Mouse (Mus musculus): ENCODE measurements around the gene Arsk. TPM values are rescaled to one million over a fixed set of nuclear protein-coding genes. Genes with fewer than 3 reads are reported as not detected.
A peak's percentile ranks its signal among the peaks of the same experiment; 100 is the strongest.

Gene Arsk
- polyA plus RNA-seq, 1 experiment from 2014 or later: 4.4 TPM

DNA sequence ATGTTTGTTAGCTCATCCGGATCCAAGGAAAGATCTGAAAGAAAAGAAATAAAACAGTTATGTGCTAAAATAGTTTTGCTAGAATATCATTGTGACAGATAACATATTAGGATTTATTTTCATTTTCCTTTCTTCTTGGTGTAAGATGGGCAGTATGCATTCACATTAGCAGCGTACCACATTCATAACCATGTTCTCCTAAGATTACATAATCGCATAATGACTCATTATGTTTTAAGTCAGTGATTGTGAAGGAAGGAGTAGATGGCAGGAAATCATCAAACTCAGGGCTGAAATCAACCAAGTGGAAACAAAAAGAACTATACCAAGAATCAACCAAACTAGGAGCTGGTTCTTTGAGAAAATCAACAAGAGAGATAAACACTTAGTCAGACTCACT is 35.9 kb downstream of the Arsk start:
- no peak overlapping the region for H3K4me2 ChIP-seq (replicated peaks)
- ATAC-seq (replicated peaks): no peak
- no peaks in the 10 kb centered on the region for H3K9me3 ChIP-seq
- no peak overlapping the region for H3K4me3 ChIP-seq
- WGBS: 96% methylated on average over 3 of the region's 3 CpGs
- peaks cover 6% of the 10 kb centered on the region; the same call in 1 of the 2 replicates for H3K27me3 ChIP-seq
- no peak overlapping the region for H3K27ac ChIP-seq (replicated peaks)
- H3K36me3 ChIP-seq: no peaks in the 10 kb centered on the region
- no peaks in the 10 kb centered on the region for H3K4me1 ChIP-seq
- H3K9ac ChIP-seq (replicated peaks): no peak overlapping the region

- H3K27ac ChIP-seq (replicated peaks): no peak overlapping the region
- no peak overlapping the region for H3K4me2 ChIP-seq (replicated peaks)
- H3K9me3 ChIP-seq: no peaks in the 10 kb centered on the region
- H3K9ac ChIP-seq (replicated peaks): no peak overlapping the region
- H3K4me1 ChIP-seq: no peaks in the 10 kb centered on the region
- no peak for ATAC-seq (replicated peaks)
- WGBS: 81% methylated on average over 3 of the region's 3 CpGs
- H3K4me3 ChIP-seq: no peak overlapping the region
- no peaks in the 10 kb centered on the region for H3K36me3 ChIP-seq
- peaks cover 6% of the 10 kb centered on the region; the same call in 1 of the 2 replicates for H3K27me3 ChIP-seq
Measured at GRCm38 (mm10) chr13:76062126-76062525, 36.3 kb downstream of the Arsk start.

DNA sequence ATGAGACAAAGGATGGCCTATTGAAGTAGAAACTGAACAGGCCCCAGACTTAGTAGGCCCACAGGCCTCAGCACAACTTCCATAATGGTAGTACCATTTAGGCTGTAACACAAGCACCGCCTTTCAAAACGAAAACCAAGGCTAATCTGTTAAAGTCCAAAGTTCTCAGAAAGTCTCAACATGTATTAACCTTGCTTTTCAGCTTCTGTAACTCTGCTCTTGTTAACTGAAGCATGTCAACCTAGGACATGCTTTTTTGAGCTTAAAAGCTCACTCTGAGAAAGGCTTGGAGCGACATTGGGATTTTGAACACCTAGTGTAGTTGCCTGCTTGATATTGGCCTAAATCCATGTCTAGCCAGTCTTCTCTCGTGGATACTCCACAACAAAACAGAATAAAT is 38.9 kb downstream of the Arsk start:
- 90% methylated on average over 4 of the region's 4 CpGs for WGBS
- no peak overlapping the region for H3K27ac ChIP-seq (replicated peaks)
- no peaks in the 10 kb centered on the region for H3K9me3 ChIP-seq
- H3K36me3 ChIP-seq: no peaks in the 10 kb centered on the region
- no peak for ATAC-seq (replicated peaks)
- no peak overlapping the region for H3K9ac ChIP-seq (replicated peaks)
- H3K4me2 ChIP-seq (replicated peaks): no peak overlapping the region
- peaks cover 20% of the 10 kb centered on the region for H3K4me1 ChIP-seq
- H3K4me3 ChIP-seq: no peak overlapping the region
- H3K27me3 ChIP-seq: peaks cover 18% of the 10 kb centered on the region; the same call in 1 of the 2 replicates

GRCm38 (mm10) chr13:76057267-76058069 is 41.0 kb downstream of the Arsk start:
- H3K4me2 ChIP-seq (replicated peaks): no peak overlapping the region
- WGBS: 69% methylated on average over 10 of the region's 10 CpGs
- H3K27me3 ChIP-seq: peaks cover 27% of the 10 kb centered on the region; the same call in 1 of the 2 replicates
- no peak overlapping the region for H3K27ac ChIP-seq (replicated peaks)
- H3K4me3 ChIP-seq: no peak overlapping the region
- peaks cover 20% of the 10 kb centered on the region for H3K4me1 ChIP-seq
- no peaks in the 10 kb centered on the region for H3K36me3 ChIP-seq
- no peak for ATAC-seq (replicated peaks)
- H3K9me3 ChIP-seq: no peaks in the 10 kb centered on the region
- no peak overlapping the region for H3K9ac ChIP-seq (replicated peaks)

GRCm38 (mm10) chr13:76056896-76057266 is 41.6 kb downstream of the Arsk start, which contains the start of gene Gpr150:
TSS of gene Gpr150 (minus strand) at chr13:76056996.
- Histone ChIP-seq H3K9me3 (no peaks in the 10 kb centered on the region), H3K4me1 (peaks cover 20% of the 10 kb centered on the region), H3K36me3 (no peaks in the 10 kb centered on the region), H3K9ac (replicated peaks) (peak within 1 kb of the TSS; percentile 44), H3K27me3 (peaks cover 27% of the 10 kb centered on the region; the same call in 1 of the 2 replicates), H3K4me3 (peak within 1 kb of the TSS; percentile 65), H3K27ac (replicated peaks) (no peak within 1 kb of the TSS), H3K4me2 (replicated peaks) (peak within 1 kb of the TSS; percentile 98)
- WGBS: 9% methylated on average over 10 of the region's 10 CpGs
- no peak for ATAC-seq (replicated peaks)

GRCm38 (mm10) chr13:76056261-76056724 is 42.2 kb downstream of the Arsk start:
- WGBS: under 1% methylated on average over 34 of the region's 34 CpGs
- Histone ChIP-seq H3K27me3 (peaks cover 27% of the 10 kb centered on the region; the same call in 1 of the 2 replicates), H3K27ac (replicated peaks) (no peak overlapping the region), H3K4me2 (replicated peaks) (peak overlapping the region; percentile 98), H3K9me3 (no peaks in the 10 kb centered on the region), H3K4me3 (peak overlapping the region; percentile 65), H3K9ac (replicated peaks) (peak overlapping the region; percentile 44), H3K4me1 (peaks cover 20% of the 10 kb centered on the region), H3K36me3 (no peaks in the 10 kb centered on the region)
- ATAC-seq (replicated peaks): peak; percentile 94

GRCm38 (mm10) chr13:76055391-76056232 is 42.8 kb downstream of the Arsk start:
- Histone ChIP-seq H3K4me2 (replicated peaks) (peak overlapping the region; percentile 98), H3K27ac (replicated peaks) (no peak overlapping the region), H3K4me1 (peaks cover 20% of the 10 kb centered on the region), H3K9me3 (no peaks in the 10 kb centered on the region), H3K27me3 (peaks cover 27% of the 10 kb centered on the region; the same call in 1 of the 2 replicates), H3K4me3 (peak overlapping the region; percentile 65), H3K36me3 (no peaks in the 10 kb centered on the region), H3K9ac (replicated peaks) (peak overlapping the region; percentile 44)
- under 1% methylated on average over 59 of the region's 59 CpGs for WGBS
- peak; percentile 81 for ATAC-seq (replicated peaks)

DNA sequence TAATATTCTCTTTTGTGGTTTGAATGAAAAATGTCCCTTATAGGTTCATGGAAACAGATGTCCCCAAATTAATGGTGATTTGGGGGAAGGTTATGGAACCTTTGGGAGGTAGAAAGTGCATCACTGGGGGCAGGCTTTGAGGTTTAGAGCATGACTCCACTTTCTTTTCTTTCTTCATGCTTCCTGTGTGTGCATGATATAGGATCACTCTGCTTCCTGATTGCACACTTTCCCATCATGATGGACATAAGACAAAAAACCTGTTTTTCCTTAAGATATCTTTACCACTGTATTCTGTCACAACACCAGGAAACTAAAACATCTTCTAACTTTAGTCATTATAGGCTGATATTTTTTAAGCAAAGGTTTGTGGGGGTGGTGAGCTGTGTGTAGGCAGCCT is 53.5 kb downstream of the Arsk start:
- Histone ChIP-seq H3K9me3 (no peaks in the 10 kb centered on the region), H3K4me2 (replicated peaks) (no peak overlapping the region), H3K4me1 (no peaks in the 10 kb centered on the region), H3K9ac (replicated peaks) (no peak overlapping the region), H3K36me3 (no peaks in the 10 kb centered on the region), H3K27me3 (no peaks in the 10 kb centered on the region), H3K27ac (replicated peaks) (no peak overlapping the region), H3K4me3 (no peak overlapping the region)
- ATAC-seq (replicated peaks): no peak

GRCm38 (mm10) chr13:76042455-76042854 is 56.0 kb downstream of the Arsk start:
- 72% methylated on average over 1 of the region's 1 CpGs for WGBS
- ATAC-seq (replicated peaks): no peak
- Histone ChIP-seq H3K27me3 (no peaks in the 10 kb centered on the region), H3K36me3 (no peaks in the 10 kb centered on the region), H3K27ac (replicated peaks) (no peak overlapping the region), H3K4me3 (no peak overlapping the region), H3K9me3 (no peaks in the 10 kb centered on the region), H3K9ac (replicated peaks) (no peak overlapping the region), H3K4me2 (replicated peaks) (no peak overlapping the region), H3K4me1 (no peaks in the 10 kb centered on the region)

GRCm38 (mm10) chr13:76024588-76024987 is 73.9 kb downstream of the Arsk start:
- H3K27ac ChIP-seq (replicated peaks): no peak overlapping the region
- ATAC-seq (replicated peaks): no peak
- H3K4me1 ChIP-seq: no peaks in the 10 kb centered on the region
- H3K4me3 ChIP-seq: no peak overlapping the region
- no peaks in the 10 kb centered on the region for H3K36me3 ChIP-seq
- H3K27me3 ChIP-seq: no peaks in the 10 kb centered on the region
- H3K9me3 ChIP-seq: no peaks in the 10 kb centered on the region
- H3K4me2 ChIP-seq (replicated peaks): no peak overlapping the region
- WGBS: 75% methylated on average over 3 of the region's 3 CpGs
- no peak overlapping the region for H3K9ac ChIP-seq (replicated peaks)

DNA sequence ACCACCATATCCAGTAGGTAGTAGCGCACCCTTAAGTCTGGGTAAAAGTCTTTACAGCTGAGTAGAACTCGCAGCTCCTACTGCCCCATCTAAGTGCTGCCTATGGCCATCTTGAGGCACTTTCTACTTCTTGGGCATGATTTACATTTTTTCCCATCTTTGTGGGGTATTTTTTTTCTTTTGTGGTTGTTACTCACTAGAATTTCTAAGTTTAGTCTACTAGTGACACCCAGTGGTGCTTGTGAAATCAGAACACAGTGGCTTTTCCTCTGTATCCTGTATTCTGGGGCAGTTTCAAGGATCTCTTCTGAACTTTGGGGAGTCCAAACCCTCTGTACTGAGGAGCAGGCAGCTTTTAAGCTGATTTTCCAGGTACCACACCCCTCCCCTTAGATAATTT is 76.7 kb downstream of the Arsk start:
- no peak overlapping the region for H3K9ac ChIP-seq (replicated peaks)
- 93% methylated on average over 2 of the region's 2 CpGs for WGBS
- H3K4me3 ChIP-seq: no peak overlapping the region
- H3K9me3 ChIP-seq: no peaks in the 10 kb centered on the region
- peaks cover 6% of the 10 kb centered on the region; the same call in 1 of the 2 replicates for H3K4me1 ChIP-seq
- no peaks in the 10 kb centered on the region for H3K27me3 ChIP-seq
- H3K4me2 ChIP-seq (replicated peaks): no peak overlapping the region
- no peak overlapping the region for H3K27ac ChIP-seq (replicated peaks)
- no peaks in the 10 kb centered on the region for H3K36me3 ChIP-seq
- no peak for ATAC-seq (replicated peaks)

- WGBS: 43% methylated on average over 5 of the region's 5 CpGs
- Histone ChIP-seq H3K9ac (replicated peaks) (no peak overlapping the region), H3K27ac (replicated peaks) (peak overlapping the region; percentile 94), H3K27me3 (no peaks in the 10 kb centered on the region), H3K4me3 (peak overlapping the region; percentile 79), H3K4me1 (peaks cover 6% of the 10 kb centered on the region; the same call in 1 of the 2 replicates), H3K9me3 (no peaks in the 10 kb centered on the region), H3K36me3 (no peaks in the 10 kb centered on the region), H3K4me2 (replicated peaks) (peak overlapping the region; percentile 58)
- ATAC-seq (replicated peaks): peak; percentile 75
Measured at GRCm38 (mm10) chr13:76018844-76019400, 79.5 kb downstream of the Arsk start.

Data from forebrain, embryonic 15.5 days (tissue).